Mouse (Mus musculus): ENCODE results near the gene Tyk2.

Gene Tyk2

GRCm38 (mm10) chr9:21149654-21150419 is 18.8 kb upstream of the Tyk2 start, which contains the start of gene Cdc37:
Gene Cdc37, minus strand, starts transcription at chr9:21149982.
- DNase-seq (ENCODE audit: low read depth in 1 of 2, low spot score in 2 of 2) = peak; percentile 78 to 84

- DNase-seq (ENCODE audit: low read depth in 1 of 2, low spot score in 2 of 2) = no peak
Measured at GRCm38 (mm10) chr9:21149077-21149653, 18.1 kb upstream of the Tyk2 start.

GRCm38 (mm10) chr9:21148427-21148826 is 17.4 kb upstream of the Tyk2 start:
- no peak for DNase-seq (ENCODE audit: low read depth in 1 of 2, low spot score in 2 of 2)

GRCm38 (mm10) chr9:21146722-21147121 is 15.7 kb upstream of the Tyk2 start:
- DNase-seq (ENCODE audit: low read depth in 1 of 2, low spot score in 2 of 2) = no peak

- DNase-seq (ENCODE audit: low read depth in 1 of 2, low spot score in 2 of 2) = no peak
Measured at GRCm38 (mm10) chr9:21145431-21145830, 14.4 kb upstream of the Tyk2 start.

- DNase-seq (ENCODE audit: low read depth in 1 of 2, low spot score in 2 of 2) = no peak
Measured at GRCm38 (mm10) chr9:21144361-21144760, 13.3 kb upstream of the Tyk2 start.

- no peak for DNase-seq (ENCODE audit: low read depth in 1 of 2, low spot score in 2 of 2)
Measured at GRCm38 (mm10) chr9:21141922-21142321, 10.9 kb upstream of the Tyk2 start.

GRCm38 (mm10) chr9:21138386-21138785 is 7.3 kb upstream of the Tyk2 start:
- no peak for DNase-seq (ENCODE audit: low read depth in 1 of 2, low spot score in 2 of 2)

- DNase-seq (ENCODE audit: low read depth in 1 of 2, low spot score in 2 of 2) = no peak
Measured at GRCm38 (mm10) chr9:21137229-21137628, 6.2 kb upstream of the Tyk2 start.

- no peak for DNase-seq (ENCODE audit: low read depth in 1 of 2, low spot score in 2 of 2)
Measured at GRCm38 (mm10) chr9:21136401-21136800, 5.4 kb upstream of the Tyk2 start.

- DNase-seq (ENCODE audit: low read depth in 1 of 2, low spot score in 2 of 2) = no peak
Measured at GRCm38 (mm10) chr9:21135941-21136381, 4.9 kb upstream of the Tyk2 start.

- DNase-seq (ENCODE audit: low read depth in 1 of 2, low spot score in 2 of 2) = no peak
Measured at GRCm38 (mm10) chr9:21135329-21135890, 4.4 kb upstream of the Tyk2 start.

- no peak for DNase-seq (ENCODE audit: low read depth in 1 of 2, low spot score in 2 of 2)
Measured at GRCm38 (mm10) chr9:21134595-21135328, 3.7 kb upstream of the Tyk2 start.

GRCm38 (mm10) chr9:21133064-21133707 is 2.1 kb upstream of the Tyk2 start:
- no peak for DNase-seq (ENCODE audit: low read depth in 1 of 2, low spot score in 2 of 2)

GRCm38 (mm10) chr9:21132102-21132775 is 1.2 kb upstream of the Tyk2 start:
- DNase-seq (ENCODE audit: low read depth in 1 of 2, low spot score in 2 of 2) = no peak

- no peak for DNase-seq (ENCODE audit: low read depth in 1 of 2, low spot score in 2 of 2)
Measured at GRCm38 (mm10) chr9:21126259-21126627, 4.8 kb downstream of the Tyk2 start.

GRCm38 (mm10) chr9:21125502-21126258 is 5.4 kb downstream of the Tyk2 start:
- DNase-seq (ENCODE audit: low read depth in 1 of 2, low spot score in 2 of 2) = peak; percentile 55 to 60

GRCm38 (mm10) chr9:21124837-21125236 is 6.2 kb downstream of the Tyk2 start:
- DNase-seq (ENCODE audit: low read depth in 1 of 2, low spot score in 2 of 2) = no peak

- no peak for DNase-seq (ENCODE audit: low read depth in 1 of 2, low spot score in 2 of 2)
Measured at GRCm38 (mm10) chr9:21121483-21121882, 9.6 kb downstream of the Tyk2 start.

GRCm38 (mm10) chr9:21117073-21117472 is 14.0 kb downstream of the Tyk2 start:
- no peak for DNase-seq (ENCODE audit: low read depth in 1 of 2, low spot score in 2 of 2)

Measured in monocyte, adult 2 months (primary cell).